Mouse (Mus musculus) retina, postnatal 7 days (tissue): Measurements from ENCODE around the gene Fryl.

Source experiments
- DNase-seq: peaks from one replicate; pipeline ENCODE4 v3.0.0-alpha.2; 2012; ENCODE audit warnings: low read depth, low spot score

The Fryl gene

DNA sequence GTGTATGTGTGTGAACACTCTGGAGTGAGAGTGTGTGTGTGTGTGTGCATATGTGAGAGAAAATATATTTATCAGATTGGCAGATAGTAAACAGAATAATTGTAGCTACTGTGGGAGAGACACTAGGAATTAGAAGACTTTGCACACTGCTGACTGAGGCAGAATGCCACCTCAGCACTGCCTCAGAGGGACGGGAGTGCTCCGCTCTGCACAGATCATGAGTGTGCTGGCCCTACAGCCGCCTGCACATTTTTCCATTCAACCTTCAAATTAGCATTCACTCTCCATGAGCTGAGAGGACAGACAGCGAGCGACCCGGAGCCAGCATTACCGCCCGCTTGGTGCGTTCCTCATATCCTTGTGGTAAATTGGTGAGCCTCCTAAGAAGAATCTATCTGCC is 96.0 kb downstream of the Fryl start:
- no peak for DNase-seq

DNA sequence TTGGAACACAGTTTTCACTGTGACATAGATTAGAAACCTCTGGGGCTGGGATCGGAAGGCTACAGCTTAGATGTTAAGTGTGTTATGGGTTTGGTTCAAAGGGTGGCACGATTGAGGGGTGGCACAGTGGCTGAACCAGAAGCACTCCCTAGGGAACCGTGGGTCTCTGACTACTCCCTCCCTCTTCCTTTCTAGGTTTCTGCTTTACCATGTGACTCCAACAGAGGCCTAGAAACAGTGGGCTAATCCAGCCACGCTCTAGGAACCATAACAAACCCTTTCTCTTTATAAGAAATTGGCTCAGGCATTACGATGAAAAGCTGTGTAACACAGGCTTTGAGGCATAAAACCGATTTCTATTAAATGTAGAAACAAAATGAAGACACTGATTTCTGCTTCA is 98.9 kb downstream of the Fryl start:
- DNase-seq = no peak

DNA sequence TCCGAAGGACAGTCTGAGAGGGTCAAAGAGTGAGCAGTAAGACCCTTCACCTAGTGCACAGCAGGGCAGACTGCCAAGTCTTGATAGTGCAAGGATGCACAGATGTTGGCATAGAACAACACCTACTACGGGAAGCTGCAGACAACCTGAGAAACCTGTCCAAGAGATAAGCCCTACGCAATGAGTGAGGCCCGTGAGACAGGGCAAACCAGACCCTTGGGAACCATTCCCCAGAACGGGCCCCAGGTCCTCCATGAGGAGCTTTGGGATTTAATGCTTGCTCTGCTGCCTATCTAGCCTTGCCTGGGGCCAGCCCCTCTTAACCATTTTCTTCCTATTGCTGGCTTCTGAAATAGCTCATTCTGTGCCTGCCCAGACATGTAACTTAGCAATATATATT is 99.4 kb downstream of the Fryl start:
- DNase-seq = no peak

DNA sequence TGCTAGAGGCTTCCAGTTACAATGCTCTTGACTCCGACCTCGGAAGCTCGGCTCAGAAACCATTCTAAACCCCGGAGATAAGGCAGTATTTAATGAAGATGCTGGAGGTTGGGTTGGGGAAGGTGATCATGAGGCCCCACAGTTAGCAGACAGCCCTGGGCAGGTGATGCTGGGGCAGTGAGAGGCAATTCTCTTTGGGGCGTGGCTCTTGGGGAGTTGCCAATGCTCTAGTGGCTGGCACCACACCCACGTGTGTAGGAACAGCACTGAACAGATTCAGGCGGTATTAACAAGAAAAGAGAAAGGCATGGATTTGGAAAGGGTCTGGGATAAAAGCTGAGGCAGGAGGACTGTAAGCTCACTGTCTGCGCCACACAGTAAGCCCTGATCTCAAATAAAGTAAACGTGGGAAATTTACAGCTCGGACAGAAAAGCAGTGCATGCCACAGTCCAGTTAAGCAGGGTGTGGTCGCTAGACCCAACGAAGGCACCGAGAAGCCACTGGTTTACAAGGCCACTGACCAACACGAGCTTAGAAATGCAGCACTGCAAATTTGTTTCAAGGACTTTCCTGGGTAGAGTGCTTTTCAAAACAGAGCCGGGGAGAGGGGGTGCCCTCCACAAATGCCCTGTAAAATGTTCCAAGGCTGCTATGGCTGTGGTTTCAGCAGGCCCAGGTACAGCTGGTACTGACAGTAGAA is 100.0 kb downstream of the Fryl start:
- DNase-seq = no peak

DNA sequence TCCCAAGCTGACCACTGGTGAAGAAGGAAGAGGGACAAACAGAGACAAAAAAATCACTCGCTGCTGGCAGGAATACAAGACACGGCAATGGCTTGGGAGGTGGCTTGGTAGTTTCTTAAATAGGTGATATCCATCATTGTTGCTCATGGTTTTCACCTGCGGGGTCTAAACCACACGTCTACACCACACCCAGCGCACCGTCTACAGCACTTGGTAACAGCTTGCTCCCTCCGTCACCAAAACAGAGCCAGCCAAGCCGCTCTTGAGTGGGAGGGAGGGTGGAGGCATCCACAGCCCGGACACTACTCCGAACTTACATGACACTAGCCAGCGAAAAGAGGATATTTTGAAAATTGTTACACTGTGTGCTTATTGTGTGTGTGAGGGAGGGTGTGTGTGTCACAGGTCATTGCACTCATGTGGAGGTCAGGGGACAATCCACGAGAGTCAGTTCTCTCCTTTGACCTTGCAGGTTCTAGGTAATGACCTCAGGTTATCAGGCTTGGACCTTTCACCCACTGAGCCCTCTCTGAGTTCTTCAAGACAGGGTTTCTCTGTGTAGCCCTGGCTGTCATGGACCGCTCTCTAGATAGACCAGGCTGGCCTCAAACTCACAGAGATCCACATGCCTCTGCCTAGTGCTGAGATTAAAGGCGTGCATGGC is 102.5 kb downstream of the Fryl start:
- no peak for DNase-seq

DNA sequence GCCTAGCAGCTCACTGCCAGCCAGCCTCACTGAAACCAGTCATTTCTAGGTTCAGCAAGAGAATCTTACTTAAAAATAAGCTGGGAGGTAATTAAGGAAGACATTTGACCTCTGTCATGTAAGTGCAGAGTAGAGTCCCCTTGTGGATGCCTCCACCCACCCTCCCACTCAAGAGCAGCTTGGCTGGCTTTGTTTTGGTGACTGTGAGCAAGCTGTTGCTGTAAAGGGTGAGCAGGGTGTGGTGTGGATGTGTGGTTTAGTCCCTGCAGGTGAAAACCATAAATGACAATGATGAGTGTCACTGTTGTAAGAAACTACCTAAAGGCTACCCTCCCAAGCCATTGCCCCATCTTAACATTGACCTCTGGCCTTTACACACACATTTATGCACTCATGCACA is 104.2 kb downstream of the Fryl start:
- no peak for DNase-seq

DNA sequence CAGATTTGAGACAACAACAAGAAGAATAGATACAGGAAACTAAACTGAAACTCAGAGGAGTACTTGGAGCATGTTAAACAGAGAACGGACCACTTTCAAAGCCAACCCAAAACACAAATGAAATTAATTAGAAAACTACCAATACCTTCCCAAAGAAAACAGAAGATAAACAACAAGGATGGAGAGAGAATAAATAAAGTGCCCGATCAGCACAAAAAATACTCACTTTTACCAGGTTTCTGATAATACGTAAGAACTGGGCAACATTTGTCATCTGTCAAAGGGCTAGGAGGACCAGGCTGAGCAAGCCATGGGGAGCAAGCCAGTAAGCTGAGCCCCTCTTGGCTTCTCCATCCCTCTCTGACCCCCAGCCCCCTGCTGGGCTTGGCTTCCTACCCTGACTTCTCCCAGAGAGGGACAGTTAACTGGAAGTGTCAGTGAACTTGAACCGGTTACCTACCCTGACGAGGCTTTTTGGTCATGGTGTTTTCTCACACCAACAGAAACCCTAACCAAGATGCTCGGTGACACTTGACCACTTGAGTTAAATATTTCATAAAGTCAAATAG is 105.5 kb downstream of the Fryl start:
- DNase-seq = no peak

DNA sequence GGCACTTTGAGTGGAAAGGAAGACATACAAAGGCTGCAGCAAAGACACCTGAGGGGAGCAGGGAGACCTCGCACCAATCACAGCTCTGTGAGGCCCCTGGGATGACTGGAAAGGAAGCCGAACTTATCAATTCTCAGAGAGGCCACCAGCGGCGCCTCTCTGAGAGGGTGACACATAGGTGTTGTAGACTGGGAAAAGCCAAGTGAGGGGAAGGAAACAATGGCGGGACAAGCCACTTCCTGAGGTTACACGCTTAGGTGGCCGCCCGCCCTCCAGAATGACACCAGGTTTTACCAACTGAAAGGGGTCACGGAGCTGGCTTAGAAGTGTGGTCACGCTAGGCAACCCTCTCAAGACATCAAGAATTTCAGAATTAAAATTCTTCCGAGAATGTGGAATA is 111.4 kb downstream of the Fryl start:
- no peak for DNase-seq

DNA sequence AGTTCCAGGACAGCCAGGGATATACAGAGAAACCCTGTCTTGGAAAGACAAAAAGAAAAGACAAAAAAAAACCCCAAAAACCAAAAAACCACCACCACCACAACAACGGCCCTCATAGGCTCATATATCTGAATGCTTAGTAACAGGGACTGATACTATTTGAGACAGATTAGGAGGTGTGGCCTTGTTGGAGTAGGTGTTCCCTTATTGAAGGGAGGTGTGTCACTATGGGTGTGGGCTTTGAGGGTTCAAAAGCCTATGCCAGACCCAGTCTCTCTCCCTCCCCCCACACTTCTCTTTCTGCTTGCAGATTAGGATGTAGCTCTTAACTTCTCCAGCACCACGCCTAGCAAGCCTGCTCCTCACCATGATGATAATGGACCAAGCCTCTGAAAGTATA is 114.7 kb downstream of the Fryl start:
- DNase-seq = no peak

DNA sequence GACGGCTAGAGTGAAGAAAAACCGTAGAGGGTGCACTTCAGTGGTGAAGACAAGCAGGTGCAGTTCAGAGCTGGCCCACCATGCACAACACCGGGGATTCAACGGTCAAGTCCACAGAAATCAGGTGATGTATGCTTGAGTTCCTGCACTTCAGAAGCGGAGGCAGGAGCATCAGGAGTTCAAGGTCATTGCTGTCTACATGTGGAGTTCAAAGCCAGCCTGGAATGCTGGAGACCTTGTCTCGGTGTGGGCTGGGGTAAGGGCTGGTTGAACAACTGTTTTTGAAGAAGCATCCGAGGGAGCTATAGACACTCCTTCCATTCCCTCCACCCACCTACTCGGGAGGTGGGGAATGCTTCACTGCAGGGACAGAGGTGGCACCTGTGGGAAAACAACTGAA is 115.3 kb downstream of the Fryl start:
- DNase-seq = no peak

DNA sequence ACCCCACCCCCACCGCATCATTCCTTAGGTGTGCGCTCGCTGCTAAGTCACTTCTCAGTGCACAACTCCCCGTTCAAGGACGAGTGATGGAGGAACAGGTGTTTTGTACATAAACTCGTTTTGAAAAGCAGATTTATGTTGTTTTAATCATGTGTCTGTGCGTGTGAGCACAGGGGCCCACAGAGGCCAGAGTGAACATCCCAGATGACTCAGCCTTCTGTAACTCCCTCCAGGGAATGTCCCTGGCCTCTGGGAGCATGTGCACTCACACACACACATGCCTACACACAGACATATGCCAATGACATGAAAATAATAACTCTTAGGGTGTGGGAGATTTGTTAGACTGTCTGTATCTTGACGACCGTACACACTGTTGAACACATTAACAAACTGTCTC is 118.9 kb downstream of the Fryl start:
- DNase-seq = no peak

DNA sequence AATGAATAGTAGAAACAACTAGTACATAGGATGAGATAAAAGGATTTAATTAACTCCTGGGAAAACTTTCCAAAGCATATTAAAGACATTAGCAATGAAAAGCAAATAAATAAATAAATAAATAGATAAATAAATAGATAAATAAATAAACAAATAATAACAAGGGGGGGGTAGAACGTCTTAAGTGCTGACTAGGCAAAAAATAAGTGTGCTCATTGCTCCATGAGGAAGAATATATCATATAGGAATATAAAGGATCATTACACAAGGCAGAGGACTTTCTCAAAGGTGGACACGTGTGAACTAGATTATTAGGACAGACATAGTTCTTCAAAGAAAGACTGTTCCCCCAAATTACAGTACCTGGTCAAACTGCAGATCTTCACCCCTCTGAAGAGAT is 120.5 kb downstream of the Fryl start:
- DNase-seq = no peak

DNA sequence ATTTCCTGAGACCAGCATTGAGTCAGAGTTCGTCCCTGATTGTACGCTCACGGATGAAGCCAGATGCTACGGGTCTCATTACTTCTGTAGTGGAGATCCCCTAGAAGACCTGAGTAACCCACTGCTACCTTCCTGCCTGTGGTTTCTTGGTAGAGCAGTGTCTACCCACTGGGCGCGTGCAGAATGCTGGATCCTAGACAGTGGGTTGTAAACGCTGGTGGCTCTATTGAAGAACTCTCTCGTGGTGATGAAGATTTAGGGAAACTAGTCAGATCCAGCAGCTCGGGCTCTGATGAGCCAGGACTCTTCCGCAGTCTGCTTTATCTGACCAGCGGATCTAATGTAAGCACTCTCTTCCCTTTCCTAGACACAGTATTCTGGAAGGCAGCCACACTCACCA is 121.3 kb downstream of the Fryl start:
- no peak for DNase-seq

DNA sequence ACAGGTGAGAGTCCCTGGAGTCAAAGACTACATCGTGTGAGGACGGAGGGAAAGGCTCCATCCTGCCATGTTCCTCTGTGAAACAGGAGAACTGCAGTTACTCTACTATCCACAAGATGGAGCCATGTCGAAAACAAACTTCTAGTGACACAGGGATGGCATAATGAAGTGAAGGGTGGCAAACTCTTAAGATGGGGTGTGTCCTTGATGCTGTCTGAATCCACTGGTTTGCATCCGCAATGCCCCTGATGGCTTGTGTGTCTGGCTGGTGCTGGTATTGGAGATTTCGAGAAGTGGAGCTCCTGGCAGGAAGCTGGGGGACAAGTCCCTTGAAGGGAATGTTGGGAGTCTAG is 122.6 kb downstream of the Fryl start:
- peak; percentile 39 for DNase-seq

DNA sequence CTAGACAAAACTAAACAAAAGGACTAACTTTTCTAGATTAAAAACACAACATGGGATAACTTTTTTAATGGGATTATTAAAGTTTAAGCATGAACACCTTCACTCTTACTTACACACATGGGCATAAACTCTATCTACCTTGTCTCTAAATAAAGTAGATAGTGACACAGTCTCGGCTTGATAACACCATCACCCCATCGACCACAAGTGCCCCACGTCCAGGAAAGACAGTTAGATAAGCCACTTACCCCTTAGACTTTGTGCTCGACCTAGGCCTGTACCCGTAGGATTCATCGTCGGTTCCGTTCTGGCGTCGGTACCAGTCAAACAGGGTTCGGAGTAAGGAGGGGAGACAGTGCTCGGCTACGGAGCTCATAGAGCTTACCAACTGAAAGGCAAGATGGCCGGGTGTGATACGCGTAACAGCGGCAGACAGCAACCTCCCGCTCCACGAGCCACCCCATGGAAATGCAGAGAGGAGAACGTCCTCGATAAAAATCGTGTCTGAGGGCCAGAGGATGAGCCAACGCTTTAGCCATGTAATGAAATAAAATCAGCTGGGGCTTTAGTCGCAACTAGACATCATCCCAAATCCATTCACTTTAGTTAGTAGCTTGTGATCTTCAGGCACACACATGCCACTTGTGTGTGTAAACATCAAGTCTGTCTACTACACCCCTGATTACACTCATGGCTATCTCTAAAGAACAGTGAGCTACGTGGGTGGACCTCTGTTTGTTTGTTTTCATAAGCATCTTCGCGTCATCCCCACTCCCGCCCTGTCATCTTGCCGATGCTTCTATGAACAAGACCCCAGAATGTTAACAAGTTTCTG is 123.2 kb downstream of the Fryl start:
- no peak for DNase-seq

DNA sequence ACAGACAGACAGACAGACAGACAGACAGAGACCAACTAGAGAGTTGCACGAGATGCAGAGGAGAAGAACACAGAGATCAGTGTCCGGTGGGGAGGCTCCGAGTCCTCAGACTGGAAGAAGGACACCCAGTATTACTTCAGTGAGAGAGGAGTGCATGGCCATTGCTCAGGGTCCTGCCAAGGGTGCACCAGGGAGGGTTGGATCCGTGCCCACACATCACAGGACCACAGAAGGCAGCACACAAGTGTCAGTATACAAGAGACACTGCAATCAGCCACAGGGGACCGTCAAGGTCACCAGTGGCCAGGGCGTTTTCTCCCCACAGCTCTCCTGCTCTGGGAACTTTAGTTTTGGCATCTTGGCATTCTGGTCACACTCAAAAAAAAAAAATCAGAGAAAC is 125.4 kb downstream of the Fryl start:
- no peak for DNase-seq

DNA sequence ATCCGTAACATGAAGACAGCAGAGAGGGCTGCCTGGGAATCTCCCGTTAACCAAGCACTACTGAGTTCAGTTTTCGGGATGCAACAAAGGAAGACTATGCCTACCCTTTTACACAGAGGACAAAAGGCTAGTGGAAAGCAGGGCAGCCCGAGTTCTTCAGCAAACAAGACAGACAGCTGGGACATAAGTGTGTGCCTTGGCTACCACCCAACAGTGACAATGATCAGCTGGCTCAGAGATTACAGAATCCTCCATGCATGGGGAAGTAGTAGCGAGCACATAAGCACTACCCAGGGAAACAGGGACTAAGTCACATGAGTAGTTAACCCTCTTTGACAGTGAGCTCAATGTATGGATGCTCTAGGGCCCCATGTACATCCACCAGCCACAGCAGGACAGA is 126.5 kb downstream of the Fryl start:
- peak; percentile 33 for DNase-seq

DNA sequence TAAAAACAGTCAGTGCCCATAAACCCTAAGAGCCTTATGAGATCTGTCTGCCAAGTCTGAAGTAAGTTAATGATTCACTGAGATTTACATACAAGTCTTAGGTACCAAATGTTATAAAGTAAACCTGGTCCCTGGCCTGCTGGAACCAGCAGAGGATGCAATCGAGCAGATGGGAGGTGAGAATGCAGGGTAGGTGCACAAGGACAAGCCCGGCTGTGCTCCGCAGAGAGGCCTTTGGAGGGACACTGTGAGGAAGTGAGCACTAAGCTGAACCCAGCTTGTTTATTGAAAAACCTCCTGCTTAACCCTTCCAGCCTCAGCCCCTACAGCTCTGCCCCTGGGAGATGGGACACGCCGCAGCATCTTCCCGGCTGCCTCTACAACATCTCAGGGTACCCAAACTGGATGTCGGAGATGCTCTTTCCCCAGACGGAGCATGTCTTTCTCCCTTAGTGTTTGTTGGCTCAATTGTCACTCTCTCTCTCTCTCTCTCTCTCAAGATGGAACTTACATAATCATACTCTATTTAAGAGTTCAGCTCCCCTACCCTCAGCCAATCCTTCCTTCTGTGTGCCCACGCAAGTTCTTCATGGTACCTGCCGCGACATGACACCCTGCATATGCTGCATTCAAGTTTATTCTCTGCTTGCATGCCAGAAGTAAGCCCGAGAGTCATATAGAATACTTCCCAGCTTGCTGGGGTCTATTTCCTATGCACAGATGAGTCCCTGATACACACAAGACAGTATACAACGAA is 136.3 kb downstream of the Fryl start:
- DNase-seq = no peak

DNA sequence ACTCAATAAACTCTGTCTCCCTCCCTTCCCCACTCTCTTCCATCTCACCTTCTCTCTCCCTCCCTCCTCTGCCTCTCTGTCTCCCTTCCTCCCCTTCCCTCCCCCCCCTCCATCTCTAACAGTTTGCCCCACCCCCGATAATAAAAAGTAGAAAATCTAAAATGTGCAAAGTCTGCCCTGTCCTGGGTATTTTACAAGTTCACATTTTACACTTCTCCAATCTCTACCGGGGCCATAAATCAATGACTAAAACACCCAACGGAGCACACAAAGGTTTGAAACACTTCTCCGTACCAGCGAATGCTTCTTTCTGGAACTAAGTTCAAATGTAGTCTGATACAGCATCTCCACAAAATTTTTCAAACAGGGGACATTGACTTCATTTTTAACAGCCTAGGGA is 136.9 kb downstream of the Fryl start:
- no peak for DNase-seq

DNA sequence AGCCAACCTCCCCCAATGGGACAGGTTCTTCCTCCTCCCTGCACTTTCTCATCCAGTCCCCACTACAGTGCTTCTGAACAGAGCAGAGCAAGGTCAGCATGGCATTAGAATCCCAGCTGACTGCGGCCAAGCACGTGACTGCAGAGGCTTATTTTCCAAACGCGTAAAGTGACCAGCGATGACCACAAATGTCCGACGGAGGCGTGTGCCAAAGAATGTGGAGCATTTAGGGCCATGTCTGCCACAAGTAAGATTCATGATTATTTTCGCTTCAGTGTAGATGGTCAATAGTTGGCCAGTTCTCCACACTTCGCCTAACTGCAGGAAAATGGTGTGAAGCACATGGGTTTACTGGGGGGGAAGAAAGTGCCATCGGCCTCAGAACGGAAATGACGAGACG is 137.6 kb downstream of the Fryl start:
- DNase-seq = no peak

DNA sequence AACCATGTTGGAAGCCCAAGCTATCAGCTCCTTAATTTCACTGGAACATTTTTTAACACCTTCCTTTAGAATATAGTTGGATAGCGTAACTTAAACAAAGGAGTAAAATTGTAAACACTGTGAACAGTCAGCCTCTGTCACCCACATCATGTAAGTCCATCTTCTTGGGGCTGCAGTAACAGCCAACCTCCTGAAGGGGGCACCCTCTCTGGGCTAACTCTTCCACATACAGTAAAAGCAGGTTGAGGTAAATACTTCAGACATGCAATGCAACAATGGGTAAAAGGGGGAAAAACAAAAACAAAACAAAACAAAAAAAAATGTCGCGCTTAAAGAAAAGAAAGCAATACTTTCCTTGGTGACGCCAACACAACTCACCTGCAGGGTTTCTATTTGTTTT is 141.5 kb downstream of the Fryl start:
- peak; percentile 19 for DNase-seq

DNA sequence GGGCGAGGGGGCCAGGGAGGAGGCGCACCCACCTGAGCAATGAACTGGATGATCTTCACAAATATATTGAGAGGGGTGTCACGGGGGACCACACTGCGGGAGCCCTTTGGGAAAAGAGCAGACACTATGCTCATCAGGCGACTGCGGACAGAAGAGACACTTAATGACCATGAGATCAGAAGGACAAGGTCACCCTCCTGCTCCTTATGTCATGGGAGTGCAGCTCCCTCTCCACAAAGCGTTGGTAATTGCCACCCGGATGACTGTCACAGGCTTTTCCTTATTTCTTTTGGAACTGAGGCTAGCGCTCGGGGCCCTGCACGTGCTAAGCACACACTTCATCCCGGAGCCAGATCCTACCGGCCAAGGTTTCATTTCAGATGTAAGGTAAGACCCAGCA is 144.1 kb downstream of the Fryl start:
- DNase-seq = no peak
